Mouse (Mus musculus) lung, postnatal 36 days (tissue): ENCODE measurements around the gene Apol7b.
"Not testable (repeated sequence)": the region's sequence is repeated elsewhere in the genome, so short reads cannot be mapped to it uniquely, and the experiment has no call there.

ENCODE experiments used
- DNase-seq: peaks from one replicate; pipeline ENCODE4 v3.0.0; 2022; ENCODE audit warnings: mixed read lengths

The Apol7b gene

GRCm38 (mm10) chr15:77447392-77447791, at the start of gene Apol7b:
Gene Apol7b (minus strand): TSS chr15:77447492.
- DNase-seq, result not testable (repeated sequence)

DNA sequence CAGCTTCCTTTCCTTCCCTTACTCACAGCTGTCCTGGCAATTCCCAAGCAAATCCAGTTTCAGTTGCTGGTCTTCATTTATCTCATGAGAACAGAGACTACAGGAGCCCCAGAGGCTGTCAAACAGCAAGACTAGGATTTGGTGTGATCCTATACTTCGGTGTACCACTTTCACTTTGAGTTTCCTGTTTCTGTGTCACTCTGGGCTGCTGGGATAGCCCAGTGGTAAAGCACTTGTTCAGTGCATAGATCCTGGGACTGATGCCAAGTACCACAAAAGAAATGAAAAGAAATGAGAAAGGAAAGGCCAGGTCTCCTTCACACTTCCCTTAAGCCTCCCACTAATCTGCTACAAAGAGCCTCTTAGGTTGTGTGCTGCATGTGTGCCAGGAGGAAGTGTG, 47.4 kb upstream of the Apol7b start:
- not testable (repeated sequence) for DNase-seq

DNA sequence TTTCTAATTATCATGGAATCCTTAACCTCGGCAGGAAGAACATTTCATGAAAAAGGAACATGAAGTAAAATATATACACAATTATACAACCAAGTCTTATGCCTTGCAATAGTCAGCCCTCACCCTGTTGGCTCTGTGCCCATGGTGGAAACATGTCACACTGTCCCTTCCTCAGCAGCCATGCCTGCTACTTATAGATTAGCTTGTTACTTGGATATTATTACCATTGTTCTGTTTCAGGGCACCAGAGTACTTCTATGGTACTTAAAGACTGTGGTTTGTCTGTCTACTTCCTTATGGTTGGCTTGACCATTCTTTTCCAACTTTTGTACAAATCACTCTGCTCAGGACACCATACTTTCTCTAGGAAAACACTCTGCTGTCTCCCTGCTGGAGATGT, 45.9 kb upstream of the Apol7b start:
- not testable (repeated sequence) for DNase-seq

DNA sequence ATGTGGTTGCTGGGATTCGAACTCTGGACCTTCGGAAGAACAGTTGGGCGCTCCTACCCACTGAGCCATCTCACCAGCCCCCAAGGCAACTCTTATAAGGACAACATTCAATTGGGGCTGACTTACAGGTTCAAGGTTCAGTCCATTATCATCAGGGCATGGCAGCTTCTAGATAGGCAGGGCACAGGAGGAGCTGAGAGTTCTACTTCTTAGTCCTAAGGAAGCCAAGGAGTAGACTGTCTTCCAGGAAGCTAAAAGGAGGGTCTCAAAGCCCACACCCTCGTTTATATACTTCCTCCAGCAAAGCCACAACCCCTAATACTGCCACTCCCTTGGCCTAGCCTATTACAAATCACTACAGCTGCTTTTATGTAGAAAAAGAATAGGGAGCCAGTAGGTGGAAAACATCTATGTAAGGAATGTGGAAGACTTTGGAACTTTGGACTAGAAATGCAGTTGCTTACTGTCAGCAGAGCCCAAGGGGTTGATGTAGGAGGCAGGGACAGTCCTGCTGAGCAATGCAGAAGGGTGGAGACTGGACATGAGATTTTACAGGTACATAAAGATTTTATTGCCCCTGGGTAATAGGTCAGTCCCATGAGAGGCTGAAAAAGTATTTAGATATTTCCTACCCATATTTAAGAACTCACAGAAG, 35.0 kb upstream of the Apol7b start:
- no peak for DNase-seq

- DNase-seq, result not testable (repeated sequence)
These were observed 29.4 kb upstream of the Apol7b start, which contains the start of gene Apol10a for GRCm38 (mm10) chr15:77476693-77477092. Gene Apol10a (plus strand): TSS chr15:77477047.

DNA sequence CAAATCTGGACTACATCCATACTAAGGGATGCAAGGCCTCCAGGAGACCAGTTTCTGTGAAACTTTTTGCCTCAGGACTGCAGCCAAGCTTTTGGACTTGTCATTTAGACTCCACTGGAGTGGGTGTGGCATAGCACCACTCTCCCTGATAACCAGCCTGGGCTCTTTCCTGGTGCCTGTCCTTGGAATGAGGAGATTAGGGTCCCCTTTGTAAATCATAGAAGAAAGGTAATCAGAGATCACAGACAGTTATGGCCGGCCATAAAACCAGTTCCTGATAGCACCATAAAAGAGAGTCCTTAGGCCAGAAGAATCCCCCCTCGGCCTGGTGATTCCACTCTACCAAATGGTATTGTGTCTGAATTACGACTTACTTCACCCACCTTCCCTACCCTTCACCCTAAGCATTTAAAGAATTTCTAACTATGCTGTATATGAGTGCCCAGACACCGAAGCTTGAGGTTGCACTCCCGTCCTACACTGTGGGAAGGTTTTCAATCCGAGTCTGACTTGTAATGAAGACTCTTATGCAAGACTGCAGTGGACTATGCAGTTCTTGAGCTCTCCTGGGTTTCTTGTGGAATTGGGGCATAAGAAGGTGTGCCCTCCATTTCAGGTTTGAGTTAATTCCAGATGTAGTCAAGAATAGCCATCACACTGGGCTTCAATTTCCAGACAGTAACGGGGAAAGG, 27.6 kb upstream of the Apol7b start:
- not testable (repeated sequence) for DNase-seq

DNA sequence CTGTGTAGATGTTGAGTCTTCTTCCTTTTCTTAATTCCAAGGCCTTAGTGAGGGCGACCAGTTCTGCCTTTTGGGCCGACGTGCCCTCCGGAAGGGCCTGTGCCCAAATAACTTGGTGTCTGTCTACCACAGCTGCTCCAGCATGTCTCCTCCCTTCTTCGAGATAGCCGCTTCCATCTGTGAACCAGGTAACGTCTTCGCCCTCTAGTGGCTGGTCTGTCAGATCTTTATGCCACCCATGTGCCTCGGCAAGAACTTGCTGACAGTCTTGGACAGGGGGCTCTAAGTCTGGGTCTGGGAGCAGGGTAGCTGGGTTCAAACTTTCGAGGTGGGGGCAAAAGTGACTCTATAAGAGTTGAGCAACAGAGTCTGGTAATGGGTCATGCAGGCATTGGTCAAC, 2.6 kb upstream of the Apol7b start:
- DNase-seq, result peak; percentile 10

GRCm38 (mm10) chr15:77445668-77446067, 1.6 kb downstream of the Apol7b start:
- DNase-seq, result not testable (repeated sequence)

GRCm38 (mm10) chr15:77444746-77445145, 2.5 kb downstream of the Apol7b start:
- not testable (repeated sequence) for DNase-seq

DNA sequence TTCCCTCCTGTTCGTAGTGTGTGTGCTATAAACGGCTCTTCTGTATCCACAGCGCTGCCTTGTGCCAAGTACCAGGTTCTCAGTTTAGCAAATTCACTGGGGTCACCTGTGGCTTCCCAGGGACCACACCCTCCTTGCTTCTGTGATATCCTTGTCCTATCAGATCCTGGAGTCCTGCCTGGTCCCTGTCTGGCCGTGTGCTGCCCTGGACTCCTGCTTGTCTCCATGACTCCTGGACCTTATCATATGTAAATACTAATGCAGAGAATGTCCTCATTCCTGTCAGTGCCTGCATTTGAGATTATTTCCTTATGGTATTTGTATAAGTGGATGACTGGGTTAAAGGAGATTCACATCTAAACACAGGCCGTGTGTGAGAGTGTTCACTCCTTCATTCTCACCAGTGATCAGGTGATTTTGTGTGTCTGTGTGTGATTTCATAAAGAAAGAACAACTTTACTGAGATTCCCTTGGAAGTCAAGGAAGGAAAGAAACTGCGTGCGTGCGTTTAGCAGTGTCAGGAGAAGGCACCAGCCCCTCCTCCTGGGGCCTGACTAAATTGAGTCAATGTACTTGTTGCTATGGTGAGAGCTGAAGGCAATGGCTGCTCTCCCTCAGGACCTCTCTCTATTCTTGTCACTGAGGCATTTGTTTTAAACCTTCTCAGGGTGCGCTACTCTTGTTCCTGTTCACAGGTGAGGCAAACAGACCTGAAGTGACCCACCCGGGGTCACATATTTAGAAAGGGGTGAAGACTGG, 18.4 kb downstream of the Apol7b start:
- not testable (repeated sequence) for DNase-seq

DNA sequence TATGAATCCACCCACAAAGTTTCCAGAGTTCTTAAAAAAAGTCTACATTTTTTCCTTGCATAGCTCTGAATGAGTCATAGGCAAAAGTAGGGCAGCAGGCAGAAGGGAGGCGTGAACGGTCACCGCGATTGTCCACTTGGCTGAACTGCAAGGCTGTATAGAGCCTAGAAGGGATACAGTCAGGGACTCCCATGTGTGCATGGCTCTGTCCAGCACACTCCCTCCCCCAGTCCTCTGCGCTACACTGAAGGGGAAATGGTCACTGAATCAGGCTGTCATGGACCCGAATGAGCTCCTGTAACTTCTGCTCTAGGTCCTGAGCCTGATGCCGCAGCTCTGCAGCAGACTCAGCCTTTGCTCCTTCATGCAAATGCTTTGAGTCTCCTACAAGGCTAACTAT, 24.4 kb downstream of the Apol7b start:
- not testable (repeated sequence) for DNase-seq

DNA sequence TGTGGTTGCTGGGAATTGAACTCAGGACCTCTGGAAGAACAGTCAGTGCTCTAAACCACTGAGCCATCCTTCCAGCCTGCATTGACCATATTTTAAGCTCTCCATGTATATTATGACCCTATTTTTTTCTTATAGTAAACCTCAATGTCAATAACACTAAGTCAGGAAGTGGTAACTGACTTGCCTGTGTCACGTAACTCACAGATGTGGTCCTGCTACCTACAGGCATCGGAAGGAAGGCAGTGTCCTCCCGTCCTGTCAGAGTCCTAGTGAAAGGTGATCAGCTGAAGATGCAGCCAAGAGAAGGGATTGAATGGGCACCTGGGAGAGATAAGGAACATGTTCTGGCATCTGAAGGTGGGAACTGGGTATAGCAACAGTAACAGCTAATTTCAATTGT, 27.6 kb downstream of the Apol7b start:
- DNase-seq, result not testable (repeated sequence)

- DNase-seq, result not testable (repeated sequence)
These were observed 30.5 kb downstream of the Apol7b start for GRCm38 (mm10) chr15:77416655-77417333.

DNA sequence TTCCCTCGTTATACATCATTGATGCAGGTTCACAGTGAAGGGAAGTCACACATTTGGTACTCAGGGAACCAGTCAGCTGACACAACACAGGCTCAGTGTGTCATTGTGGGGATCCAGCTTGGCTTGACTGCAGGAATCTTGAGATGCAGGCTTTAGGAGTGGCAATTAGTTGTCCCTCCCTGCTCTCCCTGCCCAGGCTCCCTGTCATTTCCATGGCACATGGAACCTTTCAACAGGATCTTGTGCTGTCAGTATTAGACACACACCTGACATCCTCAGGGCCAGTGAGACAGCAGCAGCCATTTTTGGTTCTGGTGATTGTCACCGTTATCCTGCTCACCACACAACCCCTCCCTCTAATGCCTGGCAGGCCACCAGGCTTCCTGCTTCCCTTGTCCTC, 31.6 kb downstream of the Apol7b start:
- DNase-seq, result not testable (repeated sequence)

DNA sequence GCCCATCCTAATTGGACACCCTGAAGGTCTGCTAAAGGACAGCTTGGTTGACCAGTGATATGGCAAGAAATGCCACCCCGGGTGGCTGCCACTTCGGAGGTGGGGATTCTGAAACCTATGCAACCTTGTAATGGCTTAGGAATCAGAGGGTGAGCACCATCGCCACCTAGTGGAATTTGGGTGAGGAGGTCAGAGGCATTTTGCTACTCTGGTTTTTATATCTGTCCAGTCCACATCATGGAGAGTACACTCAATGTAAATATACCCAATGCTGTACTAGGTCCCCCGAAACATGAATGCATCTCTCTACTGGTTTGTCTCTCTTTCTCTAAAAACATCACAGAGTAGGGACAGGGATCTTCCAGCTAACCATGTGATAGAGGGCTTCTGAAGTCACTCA, 34.6 kb downstream of the Apol7b start:
- DNase-seq, result peak; percentile 5

- not testable (repeated sequence) for DNase-seq
These were observed 36.3 kb downstream of the Apol7b start, which contains the start of gene Apol9a for GRCm38 (mm10) chr15:77411035-77411434. Gene Apol9a (minus strand): TSS chr15:77411135.

DNA sequence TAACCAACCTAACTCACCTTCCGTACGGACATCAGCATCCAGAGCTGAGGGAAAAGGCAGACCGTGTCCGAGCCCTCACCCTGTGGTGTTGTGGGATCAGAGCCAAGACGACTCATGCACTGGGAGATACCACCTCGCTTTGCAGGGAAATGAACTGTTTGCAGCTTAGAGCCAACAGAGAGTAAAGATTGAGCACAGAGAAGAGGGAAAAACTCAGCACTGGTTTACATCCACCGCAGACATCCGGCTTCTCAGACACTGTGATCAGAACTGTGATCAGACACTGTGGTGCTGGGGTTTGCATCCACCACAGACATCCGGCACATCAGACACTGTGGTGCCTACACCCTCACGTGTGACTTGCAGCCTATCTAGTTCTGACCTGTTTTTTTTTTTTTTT, 40.9 kb downstream of the Apol7b start:
- peak; percentile 16 for DNase-seq

GRCm38 (mm10) chr15:77399027-77399426, 48.3 kb downstream of the Apol7b start, which contains the start of gene Apol7a:
Gene Apol7a (minus strand): TSS chr15:77399110.
- DNase-seq, result peak; percentile 53

GRCm38 (mm10) chr15:77397450-77398132, 49.7 kb downstream of the Apol7b start:
- DNase-seq, result peak; percentile 25

DNA sequence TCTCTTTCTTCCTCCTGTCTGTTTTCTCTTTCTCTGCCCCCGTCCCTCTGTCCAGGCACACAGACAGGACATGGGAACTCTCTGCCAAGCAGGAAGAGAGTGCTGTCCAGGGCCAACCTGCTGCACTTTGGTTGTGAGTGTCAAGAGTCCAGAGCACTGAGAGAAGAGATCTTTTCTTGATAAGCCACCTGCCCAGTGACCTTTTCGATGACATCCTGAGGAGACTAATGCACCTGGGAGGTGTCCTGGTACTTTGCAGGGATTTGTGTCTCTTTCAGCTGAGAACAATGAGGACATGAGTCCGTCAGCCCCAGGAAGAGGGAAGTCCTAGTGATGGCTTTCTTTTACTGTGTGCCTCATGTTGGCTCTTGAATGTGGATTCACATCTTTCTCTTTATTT, 53.5 kb downstream of the Apol7b start:
- DNase-seq, result not testable (repeated sequence)

- DNase-seq, result no peak
These were observed 59.8 kb downstream of the Apol7b start for GRCm38 (mm10) chr15:77387462-77387861.
